Mouse (Mus musculus): ENCODE data around the gene Gm3317. TPM values are rescaled to one million over a fixed set of nuclear protein-coding genes. Genes with fewer than 3 reads are reported as not detected.
"Not testable (repeated sequence)": the region's sequence is repeated elsewhere in the genome, so short reads cannot be mapped to it uniquely, and the experiment has no call there.

The Gm3317 gene
- polyA plus RNA-seq (2011; ENCODE audit: insufficient read length, low read depth, missing spikeins), result not detected in 2 replicates

- not testable (repeated sequence) for H3K4me1 ChIP-seq (ENCODE audit: control insufficient read depth, insufficient read depth, low read length); H3K27ac ChIP-seq (ENCODE audit: insufficient read depth, low read length); H3K4me3 ChIP-seq (ENCODE audit: insufficient read depth, low read length)
Measured at GRCm38 (mm10) chr14:5164235-5164634, at the start of gene Gm3317. Gm3317 (plus strand) TSS chr14:5164535.

GRCm38 (mm10) chr14:5131219-5131618 is 33.1 kb upstream of the Gm3317 start, which contains the start of gene Gm8279:
Gm8279 (plus strand) TSS chr14:5131519.
- H3K4me1 ChIP-seq (ENCODE audit: control insufficient read depth, insufficient read depth, low read length); H3K27ac ChIP-seq (ENCODE audit: insufficient read depth, low read length); H3K4me3 ChIP-seq (ENCODE audit: insufficient read depth, low read length): not testable (repeated sequence)

GRCm38 (mm10) chr14:5185493-5185892 is 21.2 kb downstream of the Gm3317 start, which contains the start of gene Gm8271:
Gm8271 (plus strand) TSS chr14:5185793.
- not testable (repeated sequence) for H3K4me3 ChIP-seq (ENCODE audit: insufficient read depth, low read length); H3K27ac ChIP-seq (ENCODE audit: insufficient read depth, low read length); H3K4me1 ChIP-seq (ENCODE audit: control insufficient read depth, insufficient read depth, low read length)

Other genes with a start within 250 kb of the Gm3317 start
- gene Gm8297, start 180.6 kb upstream of the Gm3317 start, polyA plus RNA-seq (2011; ENCODE audit: insufficient read length, low read depth, missing spikeins), result not detected in 2 replicates
- not detected in 2 replicates for gene Gm3298, start 148.6 kb upstream of the Gm3317 start, polyA plus RNA-seq (2011; ENCODE audit: insufficient read length, low read depth, missing spikeins)
- not detected in 2 replicates for gene 4930555G01Rik, start 113.9 kb upstream of the Gm3317 start, polyA plus RNA-seq (2011; ENCODE audit: insufficient read length, low read depth, missing spikeins)
- gene Gm8281, start 93.5 kb upstream of the Gm3317 start, polyA plus RNA-seq (2011; ENCODE audit: insufficient read length, low read depth, missing spikeins), result not detected in 2 replicates
- gene Gm8279, start 33.0 kb upstream of the Gm3317 start, polyA plus RNA-seq (2011; ENCODE audit: insufficient read length, low read depth, missing spikeins), result not detected in 2 replicates
- gene Gm8271, start 21.3 kb downstream of the Gm3317 start, polyA plus RNA-seq (2011; ENCODE audit: insufficient read length, low read depth, missing spikeins), result not detected in 2 replicates
- gene Gm3526, start 96.0 kb downstream of the Gm3317 start, polyA plus RNA-seq (2011; ENCODE audit: insufficient read length, low read depth, missing spikeins), result not detected in 2 replicates
- gene Gm3542, start 170.4 kb downstream of the Gm3317 start, polyA plus RNA-seq (2011; ENCODE audit: insufficient read length, low read depth, missing spikeins), result not detected in 2 replicates
- gene Gm3500, start 224.5 kb downstream of the Gm3317 start, polyA plus RNA-seq (2011; ENCODE audit: insufficient read length, low read depth, missing spikeins), result not detected in 2 replicates